Mouse (Mus musculus) brain, embryonic 14.5 days (tissue): ENCODE measurements around the gene Lrrc4.

ENCODE experiments used
- CTCF ChIP-seq: fragments of 200-500 bp; IDR thresholded peaks from 2 replicates; pipeline ENCODE4 v1.5.1; 2012; ENCODE audit warnings: inconsistent platforms, mild to moderate bottlenecking, moderate library complexity, borderline replicate concordance; ENCODE audit not compliant: insufficient read depth, insufficient read length; ENCODE audit errors: extremely low read depth
- POLR2A ChIP-seq: fragments of 200-500 bp; IDR thresholded peaks from 2 replicates; pipeline ENCODE4 v1.6.1; 2012; ENCODE audit warnings: mild to moderate bottlenecking, inconsistent platforms, borderline replicate concordance; ENCODE audit not compliant: poor library complexity, insufficient read depth, insufficient read length, severe bottlenecking; ENCODE audit errors: extremely low read depth

DNA sequence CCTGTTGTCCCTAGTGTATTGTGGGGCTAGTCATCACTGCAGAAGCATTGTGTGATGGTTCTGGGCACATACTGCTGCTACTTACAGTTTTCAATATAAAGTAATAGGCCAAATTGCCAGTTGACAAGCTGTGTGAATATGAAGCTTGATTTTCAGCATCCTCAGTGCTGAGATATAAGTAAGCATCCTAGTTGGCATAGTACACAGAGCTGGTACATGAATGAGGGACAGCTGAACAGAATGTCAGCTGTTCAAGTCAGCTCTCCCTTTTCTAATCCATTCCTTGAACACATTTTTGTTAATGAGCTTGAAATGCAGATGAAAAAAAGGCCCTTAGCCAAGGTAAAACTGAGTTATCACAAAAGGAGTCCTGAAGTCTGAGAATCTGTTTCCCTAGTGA, 138.9 kb downstream of the Lrrc4 start:
- TF ChIP-seq CTCF (no peak), POLR2A (no peak)
